Mouse (Mus musculus) liver, postnatal 0 days (tissue): ENCODE results near the gene Ect2.

Experiments
- CTCF ChIP-seq: sonication (generic); IDR thresholded peaks from 2 replicates; pipeline ENCODE4 v1.5.1; 2016; ENCODE audit warnings: antibody characterized with exemption, low read depth
- EP300 ChIP-seq: IDR thresholded peaks from 2 replicates; pipeline ENCODE4 v1.6.1; 2016; ENCODE audit warnings: antibody characterized with exemption, low read depth, mild to moderate bottlenecking

DNA sequence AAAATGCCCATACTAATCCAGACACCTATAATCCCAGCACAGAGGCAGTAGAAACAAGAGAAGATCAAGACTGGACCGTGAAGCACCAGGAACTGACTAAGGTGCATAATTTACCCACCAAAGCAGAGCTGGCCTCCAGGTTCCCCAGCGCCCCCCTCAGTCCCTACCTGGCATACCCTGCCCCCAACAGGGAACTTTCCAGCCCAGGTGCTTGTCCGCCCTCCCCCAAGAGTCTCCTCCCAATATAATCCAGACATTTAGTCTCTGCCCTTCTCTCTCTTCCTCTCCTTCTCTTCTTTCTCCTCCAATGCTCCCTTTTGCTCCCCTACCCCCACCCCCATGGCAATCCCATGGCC is 2.9 kb upstream of the Ect2 start:
- TF ChIP-seq CTCF, result no peak
- TF ChIP-seq EP300, result no peak
